Mouse (Mus musculus) ovary, adult 18-20 months (tissue): ENCODE measurements around the gene Aven.

ENCODE experiments used
- DNase-seq: peaks from one replicate; pipeline ENCODE4 v3.0.0; 2022; ENCODE audit warnings: low spot score, mixed read lengths

The Aven gene

GRCm38 (mm10) chr2:112557453-112557852 lies 64.7 kb downstream of the Aven start:
- no peak for DNase-seq

GRCm38 (mm10) chr2:112561549-112561948 lies 68.8 kb downstream of the Aven start:
- DNase-seq: no peak

GRCm38 (mm10) chr2:112565060-112565459 lies 72.3 kb downstream of the Aven start:
- no peak for DNase-seq

- no peak for DNase-seq
Measured at GRCm38 (mm10) chr2:112566290-112567085, 73.7 kb downstream of the Aven start.

GRCm38 (mm10) chr2:112567786-112568185 lies 75.0 kb downstream of the Aven start:
- no peak for DNase-seq

- no peak for DNase-seq
Measured at GRCm38 (mm10) chr2:112590985-112591384, 98.2 kb downstream of the Aven start.

- no peak for DNase-seq
Measured at GRCm38 (mm10) chr2:112591451-112591871, 98.7 kb downstream of the Aven start.

- DNase-seq: no peak
Measured at GRCm38 (mm10) chr2:112593322-112593721, 100.6 kb downstream of the Aven start.

GRCm38 (mm10) chr2:112593781-112594180 lies 101.0 kb downstream of the Aven start:
- no peak for DNase-seq

GRCm38 (mm10) chr2:112595807-112596206 lies 103.0 kb downstream of the Aven start:
- no peak for DNase-seq

- no peak for DNase-seq
Measured at GRCm38 (mm10) chr2:112596415-112596814, 103.7 kb downstream of the Aven start.

GRCm38 (mm10) chr2:112597064-112597463 lies 104.3 kb downstream of the Aven start:
- DNase-seq: no peak

- no peak for DNase-seq
Measured at GRCm38 (mm10) chr2:112600222-112600621, 107.5 kb downstream of the Aven start.

- DNase-seq: no peak
Measured at GRCm38 (mm10) chr2:112602487-112602886, 109.7 kb downstream of the Aven start.

- no peak for DNase-seq
Measured at GRCm38 (mm10) chr2:112606536-112606935, 113.8 kb downstream of the Aven start.

GRCm38 (mm10) chr2:112612628-112613027 lies 119.9 kb downstream of the Aven start:
- DNase-seq: no peak

- DNase-seq: no peak
Measured at GRCm38 (mm10) chr2:112614375-112614774, 121.6 kb downstream of the Aven start.

- DNase-seq: no peak
Measured at GRCm38 (mm10) chr2:112617206-112617605, 124.4 kb downstream of the Aven start.

GRCm38 (mm10) chr2:112625156-112625555 lies 132.4 kb downstream of the Aven start:
- DNase-seq: no peak

- DNase-seq: no peak
Measured at GRCm38 (mm10) chr2:112630669-112631068, 137.9 kb downstream of the Aven start.

- no peak for DNase-seq
Measured at GRCm38 (mm10) chr2:112632536-112632935, 139.8 kb downstream of the Aven start.

GRCm38 (mm10) chr2:112637206-112637605 lies 144.4 kb downstream of the Aven start:
- DNase-seq: no peak

GRCm38 (mm10) chr2:112653836-112654235 lies 161.1 kb downstream of the Aven start:
- DNase-seq: no peak

- DNase-seq: no peak
Measured at GRCm38 (mm10) chr2:112656131-112656530, 163.4 kb downstream of the Aven start.
